ENCODE assay signal across 18 mouse cellular contexts in the genomic region with DNA sequence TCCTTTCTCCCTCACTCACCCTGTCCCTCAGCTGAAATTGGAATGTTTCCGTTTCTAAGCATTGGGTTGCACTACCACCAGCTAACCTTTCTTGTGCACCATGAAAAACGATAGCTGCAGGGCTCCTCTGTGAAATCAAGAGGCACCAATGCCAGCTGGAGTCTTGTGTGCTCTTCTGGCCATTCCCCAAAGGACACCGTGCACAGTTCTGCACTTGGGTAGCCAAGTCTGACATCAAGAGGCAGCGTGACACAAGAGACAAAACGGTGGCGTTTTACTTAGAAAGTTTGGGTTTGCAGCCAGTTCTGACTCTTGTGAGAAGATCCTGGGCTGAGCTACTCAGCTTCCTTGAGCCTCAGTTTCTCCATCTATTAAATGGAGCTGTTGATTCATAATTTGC. TPM values are rescaled to one million over a fixed set of nuclear protein-coding genes. Genes with fewer than 3 reads are reported as not detected.
DNase-seq lines count a peak whose midpoint lies in the region; ATAC-seq lines count a peak whose summit lies in the region.
"Had no signal": no experiment of that assay in that cellular context is flagged by ENCODE, and none has a peak within 500 bp of the region (broad histone marks: within the 10 kb centered on the region; RNA-seq: fewer than 3 reads in every experiment).

No protein-coding gene starts in this region.

- peak overlapping the region; percentile 39; the same call in 1 of the 2 replicates for H3K4me3 ChIP-seq in hindbrain, embryonic 15.5 days
- no peak overlapping the region for H3K4me3 ChIP-seq in hindbrain, embryonic 13.5 days
- H3K4me3 ChIP-seq in limb, embryonic 13.5 days: no peak overlapping the region
- H3K4me3 ChIP-seq in limb, embryonic 10.5 days: no peak overlapping the region
- H3K4me3 ChIP-seq: erythroblast, embryonic 14.5 days; liver, embryonic 15.5 days; midbrain, embryonic 12.5 days had no signal

- H3K9ac ChIP-seq in hindbrain, embryonic 15.5 days: no peak overlapping the region
- no peak overlapping the region for H3K9ac ChIP-seq in hindbrain, embryonic 13.5 days
- no peak overlapping the region for H3K9ac ChIP-seq in limb, embryonic 13.5 days
- H3K9ac ChIP-seq: liver, embryonic 15.5 days; midbrain, embryonic 12.5 days had no signal

- no peak overlapping the region for H3K27ac ChIP-seq in hindbrain, embryonic 15.5 days (replicated peaks)
- H3K27ac ChIP-seq in hindbrain, embryonic 13.5 days: no peak overlapping the region
- no peak overlapping the region; the same call in 1 of the 2 replicates for H3K27ac ChIP-seq in limb, embryonic 13.5 days
- H3K27ac ChIP-seq in limb, embryonic 10.5 days: no peak overlapping the region
- H3K27ac ChIP-seq: liver, embryonic 15.5 days; midbrain, embryonic 12.5 days had no signal

- 61% methylated on average over 6 of the region's 6 CpGs for WGBS in hindbrain, embryonic 15.5 days
- 74% methylated on average over 6 of the region's 6 CpGs for WGBS in hindbrain, embryonic 13.5 days
- WGBS in limb, embryonic 13.5 days: 77% methylated on average over 6 of the region's 6 CpGs
- 86% methylated on average over 6 of the region's 6 CpGs for WGBS in limb, embryonic 10.5 days

- peaks cover 13% of the 10 kb centered on the region for H3K4me1 ChIP-seq in hindbrain, embryonic 15.5 days (replicated peaks)
- peaks cover 12% of the 10 kb centered on the region for H3K4me1 ChIP-seq in hindbrain, embryonic 13.5 days (replicated peaks)
- H3K4me1 ChIP-seq in limb, embryonic 13.5 days: peaks cover 67% of the 10 kb centered on the region
- H3K4me1 ChIP-seq in limb, embryonic 10.5 days: peaks cover 24% of the 10 kb centered on the region; the same call in 1 of the 2 replicates
- H3K4me1 ChIP-seq: liver, embryonic 15.5 days had no signal

- peak overlapping the region; percentile 60; the same call in 1 of the 2 replicates for H3K4me2 ChIP-seq in hindbrain, embryonic 15.5 days
- H3K4me2 ChIP-seq in hindbrain, embryonic 13.5 days: no peak overlapping the region
- peak overlapping the region; percentile 75 for H3K4me2 ChIP-seq in limb, embryonic 13.5 days (replicated peaks)
- H3K4me2 ChIP-seq: liver, embryonic 15.5 days; midbrain, embryonic 12.5 days had no signal

- no peaks in the 10 kb centered on the region for H3K9me3 ChIP-seq in hindbrain, embryonic 15.5 days
- no peaks in the 10 kb centered on the region for H3K9me3 ChIP-seq in hindbrain, embryonic 13.5 days
- H3K9me3 ChIP-seq in limb, embryonic 13.5 days: no peaks in the 10 kb centered on the region
- no peaks in the 10 kb centered on the region for H3K9me3 ChIP-seq in limb, embryonic 10.5 days (replicated peaks)
- H3K9me3 ChIP-seq: liver, embryonic 15.5 days; midbrain, embryonic 12.5 days had no signal

- H3K27me3 ChIP-seq in hindbrain, embryonic 15.5 days: peaks cover 11% of the 10 kb centered on the region
- peaks cover 22% of the 10 kb centered on the region for H3K27me3 ChIP-seq in hindbrain, embryonic 13.5 days
- peaks cover 9% of the 10 kb centered on the region for H3K27me3 ChIP-seq in limb, embryonic 13.5 days
- H3K27me3 ChIP-seq in limb, embryonic 10.5 days (ENCODE audit: low read depth, poor library complexity, severe bottlenecking): peaks cover 35% of the 10 kb centered on the region
- H3K27me3 ChIP-seq: CH12.LX had no signal

- peak; percentile 30 for DNase-seq in adrenal gland, postnatal 10 days
- no peak for DNase-seq in adrenal gland, adult 18-20 months (ENCODE audit: low spot score in 2 of 2)
- DNase-seq in limb, embryonic 10.5 days (ENCODE audit: low spot score): no peak
- peak; percentile 62 for DNase-seq in gastrocnemius, postnatal 25 days
- no peak for DNase-seq in thymus, postnatal 14 days
- DNase-seq: cerebellum, adult 18-20 months; kidney, postnatal 14 days; left cerebral cortex, postnatal 4 days; lung, postnatal 36 days; right cerebral cortex, postnatal 25 days had no signal

- no peaks in the 10 kb centered on the region for H3K36me3 ChIP-seq in hindbrain, embryonic 15.5 days
- no peaks in the 10 kb centered on the region for H3K36me3 ChIP-seq in hindbrain, embryonic 13.5 days
- H3K36me3 ChIP-seq in limb, embryonic 13.5 days: no peaks in the 10 kb centered on the region
- no peaks in the 10 kb centered on the region for H3K36me3 ChIP-seq in limb, embryonic 10.5 days
- H3K36me3 ChIP-seq: liver, embryonic 15.5 days; midbrain, embryonic 12.5 days had no signal

- ATAC-seq in hindbrain, embryonic 15.5 days (ENCODE audit: low FRiP score, low read depth): no peak
- no peak for ATAC-seq in hindbrain, embryonic 13.5 days (ENCODE audit: low FRiP score)
- ATAC-seq in limb, embryonic 13.5 days (ENCODE audit: low FRiP score, low read depth): no peak

RNA-seq across cellular contexts. Expression of a gene that starts 3.4 kb away (rescaled TPM):
- 10 to 100 TPM; 11.0 to 15.3 TPM for total RNA-seq in adrenal gland, postnatal 10 days (2021)
- total RNA-seq in adrenal gland, adult 18-20 months (2021): 1 to 10 TPM; 2.4 to 5.2 TPM
- polyA plus RNA-seq in hindbrain, embryonic 15.5 days (2015; fragmentation: Nextera tagmentation; extraction: Ambion mirVana): 63.3 and 69.6 TPM in 2 replicates
- 24.7 and 29.9 TPM in 2 replicates for polyA plus RNA-seq in hindbrain, embryonic 13.5 days (2015; fragmentation: Nextera tagmentation; extraction: Ambion mirVana)
- polyA plus RNA-seq in limb, embryonic 13.5 days (2015; fragmentation: Nextera tagmentation; extraction: Ambion mirVana): 51.8 and 65.4 TPM in 2 replicates
- 5.0 and 10.2 TPM in 2 replicates for polyA plus RNA-seq in limb, embryonic 10.5 days (2016; fragmentation: Nextera tagmentation; extraction: Ambion mirVana)
- total RNA-seq in gastrocnemius, postnatal 25 days (2021): 10 to 100 TPM in 1 of 2 experiments, 1 to 10 TPM in 1; 4.6 to 10.8 TPM
- total RNA-seq: granulocyte monocyte progenitor cell, adult 5-6 weeks had no signal
- polyA plus RNA-seq: erythroblast, embryonic 14.5 days had no signal

Comparison
In these comparisons a context has a peak if more than half of its experiments do, and no peak if none do; other contexts are left out.
1. DNase-seq: peak in adrenal gland, postnatal 10 days (single experiment) and gastrocnemius, postnatal 25 days (single experiment); none in adrenal gland, adult 18-20 months (0 of 2), limb, embryonic 10.5 days (single experiment) and thymus, postnatal 14 days (single experiment).